Mouse (Mus musculus) ES-E14 (cell line): ENCODE measurements at regions not wholly inside any gene's neighbourhood (a gene's known extent, or its start where the extent isn't known, plus 50 kb on each side); places are given as distances from the start of the nearest gene placed in this dataset.

Experiments
- HCFC1 ChIP-seq: IDR thresholded peaks from 2 replicates; pipeline ENCODE4 v1.6.1; 2012; ENCODE audit warnings: low read length, inconsistent platforms, borderline replicate concordance; ENCODE audit not compliant: insufficient read depth
- ZC3H11A ChIP-seq: IDR thresholded peaks from 2 replicates; pipeline ENCODE4 v1.6.1; 2012; ENCODE audit warnings: low read depth, mild to moderate bottlenecking, inconsistent platforms, low read length, borderline replicate concordance
- ZNF384 ChIP-seq: IDR thresholded peaks from 2 replicates; pipeline ENCODE4 v1.6.1; 2012; ENCODE audit warnings: low read depth, low read length, inconsistent platforms

DNA sequence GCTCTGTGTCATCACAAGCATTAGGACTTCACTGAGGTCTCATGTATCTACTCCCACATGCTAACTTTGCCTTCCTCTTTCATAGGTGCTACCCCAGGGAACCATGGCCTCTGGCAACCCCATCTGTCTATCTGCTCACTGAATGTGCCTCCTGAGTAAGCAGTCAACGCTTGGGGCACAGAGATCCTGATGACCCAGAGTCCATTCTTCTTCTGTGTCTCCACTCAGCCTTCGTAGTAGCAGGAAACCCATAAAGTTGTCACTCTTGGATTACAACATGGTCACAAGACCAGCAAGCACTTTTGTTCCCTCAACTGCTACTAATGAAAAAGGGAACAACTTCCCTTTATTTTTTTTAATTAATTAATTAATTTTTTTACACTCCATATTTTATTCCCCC, 296.2 kb downstream of the Cd47 start:
- TF ChIP-seq ZNF384 (no peak), HCFC1 (no peak), ZC3H11A (no peak)
